Mouse (Mus musculus) midbrain, embryonic 11.5 days (tissue): ENCODE measurements around the gene Cln5. TPM values are rescaled to one million over a fixed set of nuclear protein-coding genes. Genes with fewer than 3 reads are reported as not detected.

Experiments used
- ATAC-seq: fragments of 200-750 bp; cut with Nextera tagmentation; 2 replicates; pipeline ENCODE4 v1.8.0; 2017; ENCODE audit warnings: moderate TSS enrichment, moderate library complexity; ENCODE audit not compliant: low FRiP score
- DNase-seq: peaks from one replicate; pipeline ENCODE4 v3.0.0; 2015; ENCODE audit warnings: low spot score; ENCODE audit errors: missing footprints
- H3K27ac ChIP-seq: fragments of 300-500 bp; sonication (generic); 2 replicates; pipeline ENCODE4 v1.5.1; 2014; ENCODE audit warnings: low read depth, low read length
- H3K27me3 ChIP-seq: fragments of 300-500 bp; sonication (generic); 2 replicates; pipeline ENCODE4 v1.6.1; 2014; ENCODE audit warnings: mild to moderate bottlenecking, low read length, moderate library complexity, mixed read lengths; ENCODE audit not compliant: control insufficient read depth, insufficient read depth
- H3K36me3 ChIP-seq: fragments of 300-500 bp; sonication (generic); 2 replicates; pipeline ENCODE4 v1.6.1; 2014; ENCODE audit warnings: mild to moderate bottlenecking, low read length, moderate library complexity, mixed read lengths; ENCODE audit not compliant: control insufficient read depth, insufficient read depth
- H3K4me1 ChIP-seq: fragments of 300-500 bp; sonication (generic); 2 replicates; pipeline ENCODE4 v1.6.1; 2014; ENCODE audit warnings: low read length; ENCODE audit not compliant: control insufficient read depth, insufficient read depth
- H3K4me2 ChIP-seq: fragments of 300-500 bp; sonication (generic); 2 replicates; pipeline ENCODE4 v1.6.1; 2014; ENCODE audit warnings: mild to moderate bottlenecking, moderate library complexity
- H3K4me3 ChIP-seq: fragments of 300-500 bp; sonication (generic); 2 replicates; pipeline ENCODE4 v1.5.1; 2014; ENCODE audit warnings: low read depth, low read length
- H3K9ac ChIP-seq: fragments of 300-500 bp; sonication (generic); 2 replicates; pipeline ENCODE4 v1.6.1; 2014; ENCODE audit warnings: low read length
- H3K9me3 ChIP-seq: fragments of 300-500 bp; sonication (generic); 2 replicates; pipeline ENCODE4 v1.6.1; 2016; ENCODE audit warnings: low read length; ENCODE audit not compliant: control insufficient read depth
- WGBS: fragments of 180-500 bp; shearing (Covaris S2); extraction: QIAGEN DNeasy Blood & Tissue Kit; methylation state at CpG from one replicate; pipeline ENCODE4 v1.1.7; 2014; 5-methylcytosine and 5-hydroxymethylcytosine counted together
- polyA plus RNA-seq: library from polyadenylated mRNA; unstranded; fragments of >200 nt; fragmentation: Nextera tagmentation; extraction: Ambion mirVana; gene quantifications from 2 replicates; pipeline ENCODE4 v1.2.1, GENCODE M21; 2014

The Cln5 gene
- polyA plus RNA-seq, 1 experiment from 2014 or later: 27.1 TPM

DNA sequence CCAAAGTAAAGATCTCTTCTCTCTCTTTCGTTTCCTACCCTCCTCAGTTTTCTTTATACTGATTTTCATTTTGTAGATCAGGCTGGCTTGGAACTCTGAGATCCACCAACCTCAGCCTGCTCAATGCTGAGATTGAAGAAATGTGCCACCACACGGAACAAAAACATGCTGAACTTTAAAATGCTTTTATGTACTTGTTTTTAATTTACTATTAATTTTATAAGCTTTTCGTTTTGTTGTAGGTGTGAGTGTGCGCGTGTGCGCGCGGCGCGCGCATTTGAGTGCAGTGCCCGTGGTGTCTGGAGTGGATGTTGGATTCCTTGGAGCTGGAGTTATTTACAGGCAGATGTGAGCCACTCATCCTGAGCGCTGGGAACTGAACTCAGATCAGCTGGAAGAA, 30.3 kb downstream of the Cln5 start:
- no peak overlapping the region for H3K9ac ChIP-seq
- WGBS: 84% methylated on average over 13 of the region's 13 CpGs
- DNase-seq: peak; percentile 73
- no peaks in the 10 kb centered on the region for H3K36me3 ChIP-seq
- no peak overlapping the region for H3K27ac ChIP-seq
- H3K9me3 ChIP-seq: no peaks in the 10 kb centered on the region
- H3K4me2 ChIP-seq: peak overlapping the region; percentile 63
- no peaks in the 10 kb centered on the region for H3K27me3 ChIP-seq
- no peak overlapping the region for H3K4me3 ChIP-seq
- peaks cover 8% of the 10 kb centered on the region; the same call in 1 of the 2 replicates for H3K4me1 ChIP-seq
- ATAC-seq: no peak

DNA sequence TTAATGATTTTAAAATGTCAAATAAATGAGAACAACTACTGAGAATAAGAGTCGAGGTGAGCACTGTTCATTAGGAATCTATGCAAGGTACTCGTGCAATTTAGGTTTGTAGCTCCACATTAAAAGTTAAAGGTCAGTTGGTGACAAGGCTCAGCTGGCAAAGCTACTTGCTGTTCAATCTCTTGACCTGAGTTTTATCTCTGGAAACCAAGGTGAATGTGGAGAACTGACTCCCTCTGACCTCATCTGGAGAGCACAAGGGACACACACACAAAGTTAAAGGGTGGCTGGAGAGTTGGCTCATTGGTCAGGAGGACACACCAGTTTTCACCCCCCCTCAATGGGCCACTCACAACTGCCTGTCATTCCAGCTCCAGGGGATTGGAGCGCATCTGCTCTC, 31.2 kb downstream of the Cln5 start:
- Histone ChIP-seq H3K36me3 (no peaks in the 10 kb centered on the region), H3K27ac (no peak overlapping the region), H3K27me3 (no peaks in the 10 kb centered on the region), H3K4me1 (peaks cover 8% of the 10 kb centered on the region; the same call in 1 of the 2 replicates), H3K4me2 (no peak overlapping the region), H3K9me3 (no peaks in the 10 kb centered on the region), H3K4me3 (no peak overlapping the region), H3K9ac (no peak overlapping the region)
- DNase-seq (peak; percentile 75), ATAC-seq (no peak)
- WGBS: 82% methylated on average over 3 of the region's 3 CpGs

DNA sequence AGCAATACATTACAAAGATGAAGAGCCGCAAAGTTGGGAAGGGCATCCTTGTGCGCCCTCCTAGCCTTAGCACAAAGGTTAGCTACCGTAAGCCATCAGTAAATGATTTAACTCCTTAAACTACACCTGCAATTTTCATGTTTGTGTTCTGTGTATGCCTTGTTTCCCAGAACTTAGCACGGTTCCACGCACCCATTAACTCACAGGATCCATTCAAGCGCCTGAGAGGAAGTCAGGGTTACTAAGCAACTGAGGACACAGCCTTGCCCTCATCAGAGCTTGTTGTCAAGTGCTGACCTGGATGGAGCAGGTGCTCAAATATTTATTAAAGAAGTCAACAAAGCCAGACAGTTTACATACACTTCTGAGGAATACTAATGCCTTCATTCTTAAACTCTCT, 32.2 kb downstream of the Cln5 start:
- 72% methylated on average over 6 of the region's 6 CpGs for WGBS
- no peak overlapping the region for H3K9ac ChIP-seq
- H3K27me3 ChIP-seq: no peaks in the 10 kb centered on the region
- H3K27ac ChIP-seq: no peak overlapping the region
- H3K4me3 ChIP-seq: no peak overlapping the region
- H3K4me2 ChIP-seq: no peak overlapping the region
- peak; percentile 51 for DNase-seq
- no peaks in the 10 kb centered on the region for H3K36me3 ChIP-seq
- peaks cover 6% of the 10 kb centered on the region; the same call in 1 of the 2 replicates for H3K4me1 ChIP-seq
- no peaks in the 10 kb centered on the region for H3K9me3 ChIP-seq
- ATAC-seq: no peak

DNA sequence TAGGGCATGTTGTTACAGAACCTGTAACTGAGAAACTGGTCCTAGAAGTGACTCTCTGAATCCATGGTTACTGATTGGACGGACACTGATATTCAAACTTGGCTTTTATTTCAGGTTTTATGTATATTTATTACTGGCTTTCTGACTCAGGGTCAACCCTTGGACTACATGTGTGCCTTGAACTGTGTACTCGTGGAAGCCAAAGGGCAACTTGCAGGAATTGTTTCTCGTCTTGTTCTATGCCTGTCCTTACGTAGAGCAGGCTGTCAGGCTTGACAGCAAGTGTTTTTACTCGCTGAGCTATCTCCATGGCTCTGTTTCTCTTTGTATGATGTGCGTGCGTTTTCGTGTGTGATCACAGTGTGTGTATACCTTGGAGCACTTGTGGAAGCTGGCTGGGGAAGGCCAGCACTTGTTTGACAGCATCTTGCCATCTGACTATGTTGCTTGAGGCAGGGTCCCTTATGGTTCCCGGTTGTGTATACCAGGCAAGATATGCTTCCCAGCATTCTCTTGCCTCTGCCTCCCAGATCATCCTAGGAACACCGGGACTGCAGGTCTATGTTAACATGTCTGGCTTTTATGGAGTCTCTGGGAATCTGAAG, 32.8 kb downstream of the Cln5 start:
- no peak overlapping the region for H3K9ac ChIP-seq
- DNase-seq (peak; percentile 79), ATAC-seq (no peak)
- no peak overlapping the region for H3K27ac ChIP-seq
- no peak overlapping the region for H3K4me3 ChIP-seq
- peaks cover 3% of the 10 kb centered on the region; the same call in 1 of the 2 replicates for H3K4me1 ChIP-seq
- no peaks in the 10 kb centered on the region for H3K36me3 ChIP-seq
- WGBS: 81% methylated on average over 10 of the region's 10 CpGs
- H3K4me2 ChIP-seq: no peak overlapping the region
- no peaks in the 10 kb centered on the region for H3K27me3 ChIP-seq
- no peaks in the 10 kb centered on the region for H3K9me3 ChIP-seq

DNA sequence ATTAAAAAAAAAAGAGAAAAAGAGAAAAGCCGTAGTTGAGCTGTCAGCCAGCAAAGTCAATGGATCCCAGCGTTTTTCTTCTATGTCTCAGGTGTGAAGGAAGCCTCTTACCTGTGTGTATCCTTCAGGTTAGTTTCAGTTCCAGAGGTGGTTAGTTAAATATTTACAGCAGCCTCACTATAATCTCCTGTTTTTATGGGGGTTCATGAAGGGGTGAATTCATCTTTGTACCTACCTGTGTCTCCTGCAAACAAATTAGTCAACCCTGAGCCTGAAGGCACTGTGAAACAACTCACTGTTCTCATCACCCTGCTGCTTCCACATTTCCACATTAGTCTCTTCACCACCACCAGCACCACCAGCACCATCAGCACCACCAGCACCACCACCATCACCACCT, 36.3 kb downstream of the Cln5 start:
- ATAC-seq: no peak
- Histone ChIP-seq H3K4me3 (no peak overlapping the region), H3K4me1 (no peaks in the 10 kb centered on the region), H3K9me3 (no peaks in the 10 kb centered on the region), H3K4me2 (no peak overlapping the region), H3K27me3 (no peaks in the 10 kb centered on the region), H3K27ac (no peak overlapping the region), H3K36me3 (no peaks in the 10 kb centered on the region), H3K9ac (no peak overlapping the region)
- DNase-seq: peak; percentile 51
- WGBS: 90% methylated on average over 2 of the region's 2 CpGs

DNA sequence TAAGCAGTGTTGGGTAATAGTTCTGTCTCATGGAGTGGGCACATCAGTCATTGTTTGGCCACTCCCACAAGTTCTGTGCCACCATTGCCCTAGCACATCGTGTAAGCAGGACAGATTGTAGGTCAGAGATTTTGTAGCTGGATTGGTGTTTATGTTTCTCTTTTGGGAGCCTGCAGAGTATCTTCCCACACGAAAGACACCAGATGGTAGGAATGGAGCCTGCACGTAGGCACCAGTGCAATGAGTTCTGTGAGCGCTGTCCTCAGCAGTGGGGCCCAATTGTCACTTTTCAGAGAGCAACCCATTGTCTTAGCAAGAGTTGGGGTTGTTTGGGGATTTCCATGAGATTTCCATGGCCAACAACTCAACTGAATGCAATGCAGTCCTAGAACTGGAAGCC, 40.0 kb downstream of the Cln5 start:
- no peaks in the 10 kb centered on the region for H3K9me3 ChIP-seq
- no peaks in the 10 kb centered on the region for H3K36me3 ChIP-seq
- no peak for DNase-seq
- no peak overlapping the region for H3K4me2 ChIP-seq
- H3K4me1 ChIP-seq: no peaks in the 10 kb centered on the region
- ATAC-seq: no peak
- no peak overlapping the region for H3K9ac ChIP-seq
- H3K27me3 ChIP-seq: no peaks in the 10 kb centered on the region
- no peak overlapping the region for H3K27ac ChIP-seq
- 91% methylated on average over 4 of the region's 4 CpGs for WGBS
- no peak overlapping the region for H3K4me3 ChIP-seq

DNA sequence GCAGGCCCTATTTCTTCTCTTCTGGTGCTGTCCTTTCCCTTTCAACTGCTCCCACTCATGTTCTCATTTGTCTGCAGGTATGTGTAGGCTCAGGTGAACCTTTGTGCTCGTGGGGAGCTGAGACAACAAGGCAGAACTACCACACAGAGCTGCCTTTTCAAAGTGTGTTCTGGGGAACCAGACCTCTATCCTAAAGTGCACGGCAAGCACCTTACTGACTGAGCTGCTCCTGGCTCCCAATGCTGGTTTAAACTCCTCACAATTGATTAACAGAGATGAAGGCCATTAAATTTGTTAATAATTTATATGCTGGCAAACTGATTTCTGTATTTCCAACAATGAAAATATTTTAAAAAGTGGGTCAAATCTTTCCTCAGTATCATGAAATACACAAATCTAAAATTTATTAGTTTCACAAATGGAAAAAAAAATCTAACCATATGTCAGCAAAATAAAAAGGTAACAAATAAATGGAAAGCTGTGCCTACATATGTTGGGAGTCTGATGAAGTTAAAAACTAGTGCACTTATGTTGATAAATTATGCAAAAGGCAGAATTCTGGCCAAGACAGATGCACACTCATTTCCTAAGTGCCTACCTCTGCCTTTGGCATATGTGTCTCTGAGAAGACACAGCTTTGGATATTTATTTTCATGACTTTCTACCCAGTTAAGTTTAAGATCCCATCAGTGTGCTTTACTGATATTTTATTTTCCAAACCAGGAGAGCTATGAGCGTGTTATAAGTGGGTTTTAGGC, 42.8 kb downstream of the Cln5 start:
- peaks cover under 1% of the 10 kb centered on the region; the same call in 1 of the 2 replicates for H3K36me3 ChIP-seq
- 92% methylated on average over 3 of the region's 3 CpGs for WGBS
- DNase-seq (peak; percentile 14), ATAC-seq (no peak)
- H3K9ac ChIP-seq: no peak overlapping the region
- H3K4me2 ChIP-seq: no peak overlapping the region
- no peaks in the 10 kb centered on the region for H3K9me3 ChIP-seq
- no peaks in the 10 kb centered on the region for H3K27me3 ChIP-seq
- H3K4me1 ChIP-seq: no peaks in the 10 kb centered on the region
- no peak overlapping the region for H3K4me3 ChIP-seq
- no peak overlapping the region for H3K27ac ChIP-seq

DNA sequence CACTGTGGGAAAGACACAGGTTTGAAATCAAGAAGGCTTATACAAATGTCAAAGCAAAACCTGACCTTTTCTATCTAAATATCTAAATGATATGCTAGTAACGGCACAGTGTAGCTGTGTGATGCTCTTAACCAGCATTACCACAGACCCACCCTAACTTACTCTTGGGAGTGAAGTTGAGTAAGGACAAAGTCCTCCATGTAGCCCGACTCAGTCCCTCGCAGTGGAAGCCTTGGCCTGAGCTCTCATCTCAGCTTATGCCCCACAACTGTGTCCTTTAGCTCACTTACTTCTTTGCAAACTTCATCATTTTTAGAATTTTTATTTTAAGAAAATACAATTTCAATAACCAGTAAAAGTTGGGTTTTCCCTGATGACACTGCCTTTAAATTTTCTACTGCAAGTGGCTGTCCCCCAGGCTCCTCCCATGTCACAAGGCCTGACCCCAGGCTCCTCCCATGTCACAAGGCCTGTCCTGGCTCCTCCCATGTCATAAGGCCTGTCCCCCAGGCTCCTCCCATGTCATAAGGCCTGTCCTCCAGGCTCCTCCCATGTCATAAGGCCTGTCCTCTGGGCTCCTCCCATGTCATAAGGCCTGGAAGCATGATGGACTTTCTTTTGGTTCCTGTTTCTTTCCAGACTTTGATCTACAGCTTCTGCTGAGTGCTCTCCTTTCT, 45.1 kb downstream of the Cln5 start:
- no peak overlapping the region for H3K4me2 ChIP-seq
- no peak overlapping the region for H3K27ac ChIP-seq
- peaks cover 3% of the 10 kb centered on the region; the same call in 1 of the 2 replicates for H3K36me3 ChIP-seq
- ATAC-seq: no peak
- WGBS: 94% methylated on average over 3 of the region's 3 CpGs
- no peak overlapping the region for H3K4me3 ChIP-seq
- no peak overlapping the region for H3K9ac ChIP-seq
- no peaks in the 10 kb centered on the region for H3K27me3 ChIP-seq
- peak; percentile 37 for DNase-seq
- H3K9me3 ChIP-seq: no peaks in the 10 kb centered on the region
- H3K4me1 ChIP-seq: no peaks in the 10 kb centered on the region

DNA sequence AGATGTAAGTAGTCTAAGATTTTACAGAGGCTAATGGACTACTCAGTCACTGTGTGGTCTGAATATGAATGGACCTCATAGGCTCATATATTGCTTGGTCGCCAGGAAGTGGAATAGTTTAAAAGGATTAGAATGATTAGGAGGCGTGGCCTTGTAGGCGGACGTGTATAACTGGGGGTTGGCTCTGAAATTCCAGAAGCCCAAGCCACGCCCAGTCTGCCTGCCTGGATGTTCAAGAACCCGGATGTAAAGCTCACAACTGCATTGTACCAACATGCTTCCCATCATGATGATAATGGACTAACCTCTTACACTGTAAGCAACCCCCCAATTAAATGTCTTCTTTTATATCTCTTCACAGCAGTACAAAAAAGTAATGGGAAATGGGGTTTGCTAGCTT, 55.7 kb downstream of the Cln5 start:
- DNase-seq: peak; percentile 53
- peaks cover 21% of the 10 kb centered on the region; the same call in 1 of the 2 replicates for H3K36me3 ChIP-seq
- H3K27ac ChIP-seq: no peak overlapping the region
- H3K9ac ChIP-seq: no peak overlapping the region
- no peak for ATAC-seq
- H3K4me2 ChIP-seq: no peak overlapping the region
- no peaks in the 10 kb centered on the region for H3K27me3 ChIP-seq
- H3K9me3 ChIP-seq: no peaks in the 10 kb centered on the region
- no peak overlapping the region for H3K4me3 ChIP-seq
- no peaks in the 10 kb centered on the region for H3K4me1 ChIP-seq
- WGBS: 81% methylated on average over 6 of the region's 6 CpGs
